Mouse (Mus musculus) liver, embryonic 14.5 days (tissue): ENCODE data around the gene Obscn. TPM values are rescaled to one million over a fixed set of nuclear protein-coding genes. Genes with fewer than 3 reads are reported as not detected.
A peak's percentile ranks its signal among the peaks of the same experiment; 100 is the strongest.

ENCODE experiments used
- ATAC-seq: fragments of 200-750 bp; cut with Nextera tagmentation; 2 replicates; pipeline ENCODE4 v1.8.0; 2017; ENCODE audit warnings: moderate number of reproducible peaks, mild to moderate bottlenecking, moderate library complexity; ENCODE audit not compliant: insufficient read depth
- DNase-seq, 3 experiments: peaks; one replicate each; pipeline ENCODE4 v3.0.0-alpha.2; 2012 to 2013; ENCODE audit warnings: low read depth in 3 of 3, low spot score in 3 of 3
- H3K27ac ChIP-seq: fragments of 300-500 bp; sonication (generic); 2 replicates; pipeline ENCODE4 v1.5.1; 2014; ENCODE audit warnings: moderate library complexity, mild to moderate bottlenecking, control low read depth, inconsistent platforms
- H3K27me3 ChIP-seq: fragments of 300-500 bp; sonication (generic); 2 replicates; pipeline ENCODE4 v1.6.1; 2014; ENCODE audit warnings: mild to moderate bottlenecking, low read length, moderate library complexity; ENCODE audit not compliant: control insufficient read depth, insufficient read depth
- H3K36me3 ChIP-seq: fragments of 300-500 bp; sonication (generic); replicated peaks from 2 replicates; pipeline ENCODE4 v1.6.1; 2014; ENCODE audit warnings: low read depth; ENCODE audit not compliant: control insufficient read depth, insufficient read depth
- H3K4me1 ChIP-seq, 2 experiments: fragments of 200-500 bp in 1 of 2; fragments of 300-500 bp in 1 of 2; sonication (generic) in 1 of 2; replicated peaks; 2 replicates each; pipeline ENCODE4 v1.6.1; 2012 to 2014; ENCODE audit warnings: antibody characterized with exemption in 1 of 2, inconsistent platforms in 1 of 2, low read length in 1 of 2; ENCODE audit not compliant: control insufficient read depth in 2 of 2, insufficient read depth in 2 of 2
- H3K4me2 ChIP-seq: fragments of 300-500 bp; sonication (generic); 2 replicates; pipeline ENCODE4 v1.6.1; 2014; ENCODE audit warnings: low read depth, mild to moderate bottlenecking, control low read depth, moderate library complexity
- H3K4me3 ChIP-seq, 2 experiments: fragments of 200-500 bp in 1 of 2; fragments of 300-500 bp in 1 of 2; sonication (generic) in 1 of 2; 2 replicates each; pipeline ENCODE4 v1.5.1; 2012 to 2014; ENCODE audit warnings: low read depth in 2 of 2, low read length in 2 of 2, mild to moderate bottlenecking in 2 of 2, control low read depth in 1 of 2, inconsistent platforms in 1 of 2, moderate library complexity in 1 of 2; ENCODE audit not compliant: insufficient read depth in 1 of 2
- H3K9ac ChIP-seq: fragments of 300-500 bp; sonication (generic); replicated peaks from 2 replicates; pipeline ENCODE4 v1.6.1; 2014; ENCODE audit warnings: mild to moderate bottlenecking, control low read depth, moderate library complexity
- H3K9me3 ChIP-seq: fragments of 300-500 bp; sonication (generic); 2 replicates; pipeline ENCODE4 v1.6.1; 2016; ENCODE audit warnings: low read length, mixed read lengths; ENCODE audit not compliant: control insufficient read depth
- CTCF ChIP-seq: IDR thresholded peaks from 2 replicates; pipeline ENCODE4 v1.5.1; 2016; ENCODE audit warnings: antibody characterized with exemption, low read depth, control low read depth
- EP300 ChIP-seq: IDR thresholded peaks from 2 replicates; pipeline ENCODE4 v1.6.1; 2016; ENCODE audit warnings: antibody characterized with exemption, low read depth
- WGBS: fragments of 180-500 bp; shearing (Covaris S2); extraction: QIAGEN DNeasy Blood & Tissue Kit; methylation state at CpG from one replicate; pipeline ENCODE4 v1.1.7; 2014; ENCODE audit not compliant: insufficient replicate concordance; 5-methylcytosine and 5-hydroxymethylcytosine counted together
- polyA plus RNA-seq, 2 experiments: library from polyadenylated mRNA; depleted of rRNA in 1 of 2; stranded (reverse) in 1 of 2; unstranded in 1 of 2; fragments of >200 nt; fragmentation: Nextera tagmentation in 1 of 2; extraction: Ambion mirVana in 1 of 2; gene quantifications; 2 replicates each; pipeline versions ENCODE4 v1.2.1 to v1.2.3; 2012 to 2014

The Obscn gene
- polyA plus RNA-seq, 2 experiments, result 0.06 to 0.11 TPM

DNA sequence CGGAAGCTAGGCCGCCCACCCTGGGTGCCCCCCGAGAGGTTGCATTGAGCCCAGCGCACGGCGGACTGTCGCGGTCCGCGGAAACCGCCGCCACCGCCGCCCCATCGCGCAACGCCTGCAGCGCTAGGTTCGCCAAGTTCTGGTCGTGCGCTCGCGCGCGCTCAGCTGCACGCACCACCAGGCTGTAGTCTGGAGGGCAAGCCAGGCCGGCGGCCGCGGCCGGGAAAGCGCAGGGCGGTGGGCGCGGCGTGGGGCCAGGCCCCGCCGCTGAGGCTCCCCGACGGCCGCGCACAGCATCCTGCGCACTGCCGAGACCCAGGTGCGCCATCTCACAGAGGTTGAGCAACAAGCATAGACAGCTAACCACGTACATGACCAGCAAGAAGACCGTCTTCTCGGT, 40.3 kb upstream of the Obscn start:
- DNase-seq (no peak), ATAC-seq (no peak)
- 4% methylated on average over 48 of the region's 48 CpGs for WGBS
- H3K4me3 ChIP-seq, result no peak overlapping the region
- no peak overlapping the region for H3K9ac ChIP-seq
- peaks cover 51% of the 10 kb centered on the region for H3K27me3 ChIP-seq
- H3K4me1 ChIP-seq, result no peaks in the 10 kb centered on the region; a peak in 1 of 4 replicates
- no peaks in the 10 kb centered on the region for H3K9me3 ChIP-seq
- TF ChIP-seq CTCF (no peak), EP300 (no peak)
- H3K27ac ChIP-seq, result no peak overlapping the region
- no peaks in the 10 kb centered on the region for H3K36me3 ChIP-seq
- no peak overlapping the region for H3K4me2 ChIP-seq

DNA sequence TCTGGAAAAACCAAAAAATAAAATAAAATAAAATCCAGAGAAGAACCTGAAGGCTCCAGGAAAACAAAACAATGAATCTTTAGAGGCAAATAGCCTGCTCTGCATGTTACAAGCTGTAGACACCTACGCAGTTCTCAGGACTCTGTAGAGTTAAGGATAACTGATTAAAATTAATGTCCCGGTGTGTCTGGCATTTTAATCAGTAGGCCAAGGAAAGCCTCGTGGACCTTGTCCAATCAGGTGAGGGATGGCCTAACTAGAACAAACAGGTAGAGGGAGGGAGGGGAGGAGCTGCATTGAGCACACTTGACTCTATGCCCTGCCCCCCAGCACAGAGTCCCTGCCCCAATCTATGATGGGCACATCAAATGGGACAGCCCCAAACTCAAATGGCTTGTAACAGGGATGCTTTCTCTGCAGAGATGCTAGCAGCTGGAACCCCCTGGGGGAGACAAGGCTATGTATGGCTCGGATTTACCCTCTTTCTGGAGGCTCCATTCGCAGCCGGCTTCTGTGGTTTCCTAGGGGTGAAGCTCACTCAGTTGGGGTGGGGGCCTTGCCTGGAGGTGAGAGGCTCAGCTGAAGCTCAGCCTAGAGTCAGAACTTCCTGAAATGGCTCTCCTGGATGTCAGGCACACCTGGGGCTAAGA, 38.1 kb upstream of the Obscn start:
- DNase-seq (peak in 1 of 3 experiments; percentile 45), ATAC-seq (no peak)
- H3K9ac ChIP-seq, result no peak overlapping the region
- no peaks in the 10 kb centered on the region for H3K36me3 ChIP-seq
- H3K27ac ChIP-seq, result no peak overlapping the region
- TF ChIP-seq CTCF, result no peak
- no peak for TF ChIP-seq EP300
- H3K27me3 ChIP-seq, result peaks cover 50% of the 10 kb centered on the region
- 51% methylated on average over 6 of the region's 6 CpGs for WGBS
- no peaks in the 10 kb centered on the region for H3K4me1 ChIP-seq
- H3K4me2 ChIP-seq, result no peak overlapping the region
- H3K9me3 ChIP-seq, result no peaks in the 10 kb centered on the region
- no peak overlapping the region for H3K4me3 ChIP-seq

DNA sequence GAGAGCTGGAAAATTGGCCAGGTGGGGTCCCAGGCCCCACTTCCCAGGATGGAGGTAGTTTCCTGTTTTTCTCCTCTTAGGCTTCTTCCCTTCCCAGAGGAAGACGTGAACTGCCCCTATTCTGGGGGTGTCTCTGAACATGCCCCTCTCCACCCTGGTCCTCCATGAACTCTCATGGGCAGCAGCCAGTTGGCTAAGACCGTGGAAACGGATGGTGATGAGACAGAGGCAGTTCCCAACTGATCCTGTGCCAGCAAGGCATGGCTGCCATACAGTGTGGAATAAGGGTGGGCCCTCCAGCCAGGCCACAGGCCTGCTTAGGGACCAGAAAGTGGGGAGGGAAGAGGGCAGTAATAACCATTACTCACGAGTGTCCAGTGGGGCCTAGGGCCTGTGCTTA, 34.3 kb upstream of the Obscn start:
- 59% methylated on average over 4 of the region's 4 CpGs for WGBS
- Histone ChIP-seq H3K4me1 (peaks cover 10% of the 10 kb centered on the region in 2 experiments), H3K9ac (no peak overlapping the region), H3K27ac (no peak overlapping the region), H3K4me3 (no peak overlapping the region), H3K36me3 (no peaks in the 10 kb centered on the region), H3K9me3 (no peaks in the 10 kb centered on the region), H3K4me2 (no peak overlapping the region), H3K27me3 (peaks cover 12% of the 10 kb centered on the region)
- DNase-seq, result no peak
- TF ChIP-seq EP300 (no peak), CTCF (no peak)
- no peak for ATAC-seq

DNA sequence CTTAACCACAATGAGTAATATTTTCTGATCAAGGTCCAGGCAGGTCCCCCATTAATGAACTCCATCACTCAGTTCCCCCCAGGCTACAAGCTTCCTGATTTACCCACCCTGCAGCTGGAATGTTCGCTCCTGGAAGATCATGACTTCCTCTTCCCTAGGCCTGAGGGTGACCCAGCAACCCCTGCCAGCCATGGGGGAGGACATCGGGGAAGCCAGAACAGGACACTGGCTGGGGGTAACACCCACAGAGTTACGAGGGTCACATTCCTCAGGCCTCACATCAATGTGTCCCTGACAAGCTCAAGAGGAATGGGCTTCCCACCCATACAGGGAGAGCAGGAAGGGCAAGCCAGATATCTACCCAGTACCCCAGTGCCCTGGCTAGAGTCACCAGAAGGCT, 33.6 kb upstream of the Obscn start:
- Histone ChIP-seq H3K36me3 (no peaks in the 10 kb centered on the region), H3K9ac (no peak overlapping the region), H3K4me1 (peaks cover 17% of the 10 kb centered on the region in 2 experiments), H3K9me3 (no peaks in the 10 kb centered on the region), H3K27ac (no peak overlapping the region), H3K4me2 (no peak overlapping the region), H3K4me3 (no peak overlapping the region), H3K27me3 (peaks cover 5% of the 10 kb centered on the region)
- TF ChIP-seq EP300 (no peak), CTCF (no peak)
- ATAC-seq (no peak), DNase-seq (no peak)
- WGBS, result 53% methylated on average over 3 of the region's 3 CpGs

DNA sequence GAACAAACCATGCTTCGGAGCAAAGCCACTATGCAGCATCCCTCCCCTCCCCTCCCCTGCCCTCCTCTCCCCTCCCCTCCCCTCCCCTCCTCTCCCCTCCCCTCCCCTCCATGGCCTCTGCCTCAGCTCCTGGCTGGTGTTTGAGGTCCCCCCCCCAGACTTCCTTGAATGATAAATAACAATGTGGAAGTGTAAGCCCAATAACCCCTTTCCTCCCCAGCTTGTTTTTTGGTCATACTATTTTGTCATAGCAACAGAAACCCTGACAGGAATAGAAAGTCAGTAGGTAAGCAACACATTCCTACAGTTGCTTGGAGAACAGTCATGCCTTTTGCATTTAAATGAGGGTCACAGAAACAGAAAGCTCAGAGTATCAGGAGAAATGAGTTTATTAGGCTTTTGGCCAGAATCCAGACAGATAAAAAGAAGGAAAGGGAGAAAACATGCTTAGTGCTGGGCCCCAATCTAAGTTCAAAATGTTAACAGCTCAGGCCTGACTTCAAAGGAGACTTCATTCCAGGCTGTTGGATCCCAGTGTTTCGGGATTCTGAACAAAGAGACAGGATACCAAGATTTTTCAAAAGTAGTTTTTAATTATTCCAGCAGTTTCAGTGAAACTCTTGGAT, 29.5 kb upstream of the Obscn start:
- Histone ChIP-seq H3K27ac (peak overlapping the region; percentile 100), H3K9ac (peak overlapping the region; percentile 43), H3K4me2 (no peak overlapping the region), H3K9me3 (no peaks in the 10 kb centered on the region), H3K36me3 (peaks cover 5% of the 10 kb centered on the region), H3K4me1 (peaks cover 34 to 36% of the 10 kb centered on the region in 2 experiments), H3K27me3 (no peaks in the 10 kb centered on the region), H3K4me3 (no peak overlapping the region)
- 50% methylated on average over 2 of the region's 2 CpGs for WGBS
- TF ChIP-seq EP300 (no peak), CTCF (no peak)
- ATAC-seq (no peak), DNase-seq (no peak)
